Mouse (Mus musculus) heart, adult 2 months (tissue): ENCODE measurements around the gene Proser3.

Experiments
- CTCF ChIP-seq: fragments of 200-600 bp; IDR thresholded peaks from 2 replicates; pipeline ENCODE4 v1.8.1; 2022; ENCODE audit warnings: antibody characterized with exemption, mild to moderate bottlenecking, moderate library complexity
- EP300 ChIP-seq: fragments of 200-500 bp; IDR thresholded peaks from 2 replicates; pipeline ENCODE4 v1.6.1; 2011; ENCODE audit warnings: low read depth, low read length, control low read depth; ENCODE audit not compliant: insufficient read depth
- POLR2A ChIP-seq: fragments of 200-500 bp; IDR thresholded peaks from 2 replicates; pipeline ENCODE4 v1.6.1; 2011; ENCODE audit warnings: mild to moderate bottlenecking, low read depth, low read length, control low read depth; ENCODE audit not compliant: insufficient read depth

GRCm38 (mm10) chr7:30559443-30559954 lies 7.4 kb upstream of the Proser3 start, which contains the start of gene Lin37:
- TF ChIP-seq CTCF, result no peak
- peak; percentile 87 for TF ChIP-seq POLR2A
- TF ChIP-seq EP300, result 0 out of 2 replicates have a peak, but pooled peaks have one; percentile 41
